Mouse (Mus musculus): Measurements from ENCODE around the gene Ptpn21.
A peak's percentile ranks its signal among the peaks of the same experiment; 100 is the strongest.

The Ptpn21 gene

GRCm38 (mm10) chr12:98736951-98737800 lies at the start of gene Ptpn21:
Ptpn21 (minus strand) TSS chr12:98737405.
- DNase-seq (ENCODE audit: low spot score in 2 of 2), result peak in 1 of 2 experiments; percentile 21

GRCm38 (mm10) chr12:98784251-98784650 lies 47.0 kb upstream of the Ptpn21 start:
- no peak for DNase-seq (ENCODE audit: low spot score in 2 of 2)

GRCm38 (mm10) chr12:98779148-98779547 lies 41.9 kb upstream of the Ptpn21 start:
- peak in 1 of 2 experiments; percentile 66 for DNase-seq (ENCODE audit: low spot score in 2 of 2)

- no peak for DNase-seq (ENCODE audit: low spot score in 2 of 2)
These were observed 40.3 kb upstream of the Ptpn21 start for GRCm38 (mm10) chr12:98777509-98777908.

- DNase-seq (ENCODE audit: low spot score in 2 of 2), result no peak
These were observed 29.0 kb upstream of the Ptpn21 start for GRCm38 (mm10) chr12:98766241-98766640.

GRCm38 (mm10) chr12:98759700-98760099 lies 22.5 kb upstream of the Ptpn21 start:
- no peak for DNase-seq (ENCODE audit: low spot score in 2 of 2)

- DNase-seq (ENCODE audit: low spot score in 2 of 2), result no peak
These were observed 20.4 kb upstream of the Ptpn21 start for GRCm38 (mm10) chr12:98757636-98758035.

GRCm38 (mm10) chr12:98747380-98747753 lies 10.2 kb upstream of the Ptpn21 start:
- no peak for DNase-seq (ENCODE audit: low spot score in 2 of 2)

- DNase-seq (ENCODE audit: low spot score in 2 of 2), result peak; percentile 91 to 92
These were observed 9.7 kb upstream of the Ptpn21 start, which contains the start of gene Zc3h14 for GRCm38 (mm10) chr12:98746746-98747379. Zc3h14 (plus strand) TSS chr12:98746964.

- peak in 1 of 2 experiments; percentile 13 for DNase-seq (ENCODE audit: low spot score in 2 of 2)
These were observed 8.9 kb upstream of the Ptpn21 start for GRCm38 (mm10) chr12:98746131-98746530.

- no peak for DNase-seq (ENCODE audit: low spot score in 2 of 2)
These were observed 8.4 kb upstream of the Ptpn21 start for GRCm38 (mm10) chr12:98745626-98746025.

GRCm38 (mm10) chr12:98741011-98741501 lies 3.9 kb upstream of the Ptpn21 start:
- no peak for DNase-seq (ENCODE audit: low spot score in 2 of 2)

GRCm38 (mm10) chr12:98737801-98738350 lies 671 bp upstream of the Ptpn21 start:
- DNase-seq (ENCODE audit: low spot score in 2 of 2), result no peak

GRCm38 (mm10) chr12:98734880-98735801 lies 2.1 kb downstream of the Ptpn21 start:
- no peak for DNase-seq (ENCODE audit: low spot score in 2 of 2)

- DNase-seq (ENCODE audit: low spot score in 2 of 2), result peak; percentile 87 to 88
These were observed 2.8 kb downstream of the Ptpn21 start for GRCm38 (mm10) chr12:98734246-98734879.

GRCm38 (mm10) chr12:98733776-98734175 lies 3.4 kb downstream of the Ptpn21 start:
- DNase-seq (ENCODE audit: low spot score in 2 of 2), result no peak

- DNase-seq (ENCODE audit: low spot score in 2 of 2), result no peak
These were observed 4.0 kb downstream of the Ptpn21 start for GRCm38 (mm10) chr12:98733165-98733564.

GRCm38 (mm10) chr12:98730682-98731081 lies 6.5 kb downstream of the Ptpn21 start:
- no peak for DNase-seq (ENCODE audit: low spot score in 2 of 2)

GRCm38 (mm10) chr12:98727186-98727585 lies 10.0 kb downstream of the Ptpn21 start:
- DNase-seq (ENCODE audit: low spot score in 2 of 2), result no peak

- no peak for DNase-seq (ENCODE audit: low spot score in 2 of 2)
These were observed 11.1 kb downstream of the Ptpn21 start for GRCm38 (mm10) chr12:98726078-98726477.

- DNase-seq (ENCODE audit: low spot score in 2 of 2), result no peak
These were observed 12.2 kb downstream of the Ptpn21 start for GRCm38 (mm10) chr12:98724976-98725375.
